Mouse (Mus musculus): ENCODE measurements around the gene Peg3. TPM values are rescaled to one million over a fixed set of nuclear protein-coding genes. Genes with fewer than 3 reads are reported as not detected.

Peg3 gene
- polyA plus RNA-seq, 1 experiment from 2014 or later, result 51.1 TPM

DNA sequence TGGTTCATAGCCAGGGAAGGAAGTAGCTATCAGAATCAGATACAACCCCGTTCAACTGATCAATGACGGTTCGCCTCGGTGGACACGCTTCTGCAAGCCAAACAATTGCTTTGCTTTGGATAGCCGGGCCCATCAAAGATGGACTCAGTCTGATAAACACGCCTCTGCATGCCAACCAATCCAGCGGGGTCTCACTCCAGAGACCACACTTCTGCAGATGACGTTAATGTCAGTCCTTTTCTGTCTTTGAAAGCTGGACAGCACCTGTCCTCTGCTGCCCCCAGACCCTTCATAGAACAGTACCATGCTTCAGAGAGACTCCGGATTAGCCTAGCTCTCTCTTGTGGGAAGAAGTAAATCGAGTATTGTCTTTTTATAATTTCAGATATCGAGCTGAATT is 29.5 kb upstream of the Peg3 start:
- no peak for DNase-seq (ENCODE audit: low spot score)
- H3K27me3 ChIP-seq (replicated peaks; ENCODE audit: control insufficient read depth, insufficient read depth, low read length), result no peaks in the 10 kb centered on the region
- no peak overlapping the region for H3K9ac ChIP-seq (ENCODE audit: low read length)
- no peaks in the 10 kb centered on the region for H3K36me3 ChIP-seq (ENCODE audit: control insufficient read depth, insufficient read depth, low read length)
- H3K9me3 ChIP-seq (replicated peaks; ENCODE audit: control insufficient read depth, low read length), result no peaks in the 10 kb centered on the region
- H3K27ac ChIP-seq (ENCODE audit: low read depth, low read length), result no peak overlapping the region
- no peaks in the 10 kb centered on the region for H3K4me1 ChIP-seq (ENCODE audit: control insufficient read depth, insufficient read depth, low read length)
- ATAC-seq, result no peak
- H3K4me2 ChIP-seq (ENCODE audit: low read length), result no peak overlapping the region
- WGBS, result 78% methylated on average over 12 of the region's 12 CpGs
- H3K4me3 ChIP-seq (ENCODE audit: low read depth, low read length), result no peak overlapping the region

DNA sequence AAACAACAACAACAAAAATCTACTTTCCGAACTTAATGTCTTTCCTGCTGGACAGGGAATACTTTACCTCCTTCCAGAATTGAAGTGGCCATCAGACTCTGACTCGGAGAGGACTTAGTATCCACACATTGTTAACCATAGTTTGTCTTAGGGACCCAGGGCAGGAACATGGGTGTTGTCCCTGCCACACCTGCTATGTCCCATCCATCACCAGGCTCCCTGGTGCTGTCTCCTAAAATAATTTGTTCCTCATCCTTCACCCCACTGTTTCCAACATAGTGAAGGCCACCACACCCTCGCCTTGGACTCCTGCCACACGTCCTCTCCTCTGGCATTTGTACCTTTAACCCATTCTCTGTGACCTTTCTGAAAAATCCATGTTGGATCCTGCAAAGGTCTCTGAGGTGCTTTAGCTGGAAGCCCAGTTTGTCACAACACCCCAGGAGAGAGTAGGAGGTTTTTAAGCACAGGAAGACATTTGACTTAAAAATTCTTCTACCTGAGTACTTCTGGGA is 26.6 kb upstream of the Peg3 start:
- H3K9ac ChIP-seq (ENCODE audit: low read length), result no peak overlapping the region
- no peak overlapping the region for H3K4me2 ChIP-seq (ENCODE audit: low read length)
- no peak overlapping the region for H3K4me3 ChIP-seq (ENCODE audit: low read depth, low read length)
- no peaks in the 10 kb centered on the region for H3K9me3 ChIP-seq (replicated peaks; ENCODE audit: control insufficient read depth, low read length)
- H3K36me3 ChIP-seq (ENCODE audit: control insufficient read depth, insufficient read depth, low read length), result no peaks in the 10 kb centered on the region
- no peak for ATAC-seq
- H3K27ac ChIP-seq (ENCODE audit: low read depth, low read length), result no peak overlapping the region
- no peaks in the 10 kb centered on the region for H3K27me3 ChIP-seq (replicated peaks; ENCODE audit: control insufficient read depth, insufficient read depth, low read length)
- H3K4me1 ChIP-seq (ENCODE audit: control insufficient read depth, insufficient read depth, low read length), result peaks cover 8% of the 10 kb centered on the region
- WGBS, result 89% methylated on average over 4 of the region's 4 CpGs
- DNase-seq (ENCODE audit: low spot score), result no peak

DNA sequence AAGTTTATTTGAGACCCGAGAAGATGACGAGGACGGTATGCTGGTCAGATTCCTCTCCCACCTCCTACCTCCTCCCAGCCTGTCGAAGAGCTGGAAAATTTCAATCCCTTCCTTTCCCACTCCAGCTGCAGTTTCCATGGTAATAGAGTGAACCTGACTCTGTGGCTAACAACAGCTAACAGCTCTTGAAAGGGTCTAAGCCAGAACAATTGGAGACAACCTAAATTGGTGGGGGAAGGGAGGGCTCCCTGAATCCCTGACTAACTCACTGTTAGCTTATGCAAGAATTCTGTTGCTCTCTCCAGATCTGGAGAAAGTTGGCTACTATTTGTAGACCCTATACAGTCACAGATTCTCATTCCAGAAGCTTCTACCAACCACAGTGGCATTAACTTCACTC is 23.2 kb upstream of the Peg3 start:
- Histone ChIP-seq H3K4me3 (ENCODE audit: low read depth, low read length) (no peak overlapping the region), H3K4me2 (ENCODE audit: low read length) (no peak overlapping the region), H3K4me1 (ENCODE audit: control insufficient read depth, insufficient read depth, low read length) (peaks cover 10% of the 10 kb centered on the region), H3K9ac (ENCODE audit: low read length) (no peak overlapping the region), H3K9me3 (replicated peaks; ENCODE audit: control insufficient read depth, low read length) (no peaks in the 10 kb centered on the region), H3K27me3 (replicated peaks; ENCODE audit: control insufficient read depth, insufficient read depth, low read length) (no peaks in the 10 kb centered on the region), H3K27ac (ENCODE audit: low read depth, low read length) (peak overlapping the region; percentile 33; the same call in 1 of the 2 replicates), H3K36me3 (ENCODE audit: control insufficient read depth, insufficient read depth, low read length) (no peaks in the 10 kb centered on the region)
- DNase-seq (ENCODE audit: low spot score) (peak; percentile 70), ATAC-seq (peak; percentile 74)
- 6% methylated on average over 4 of the region's 4 CpGs for WGBS

DNA sequence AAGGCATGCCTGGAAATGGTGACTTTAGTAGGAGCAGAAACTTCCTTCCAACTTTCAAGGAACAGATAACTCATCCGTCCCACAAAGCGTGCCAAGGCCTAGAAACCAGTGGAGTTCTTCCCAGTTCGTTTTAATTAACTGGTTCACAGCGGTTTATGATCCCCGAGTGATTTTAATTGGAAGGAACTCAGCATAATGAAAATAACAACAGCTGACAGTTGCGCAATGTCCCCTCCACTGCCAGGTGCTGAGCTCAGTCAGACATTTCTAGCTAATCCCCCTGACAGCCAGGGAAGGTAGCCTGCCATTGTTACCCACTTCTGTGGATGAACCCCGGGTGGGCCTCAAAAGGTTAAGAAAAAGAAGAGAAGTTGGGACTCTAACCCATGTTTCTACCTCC is 19.0 kb upstream of the Peg3 start:
- no peak overlapping the region for H3K9ac ChIP-seq (ENCODE audit: low read length)
- ATAC-seq (no peak), DNase-seq (ENCODE audit: low spot score) (peak; percentile 41)
- H3K27me3 ChIP-seq (replicated peaks; ENCODE audit: control insufficient read depth, insufficient read depth, low read length), result no peaks in the 10 kb centered on the region
- H3K27ac ChIP-seq (ENCODE audit: low read depth, low read length), result no peak overlapping the region
- H3K4me1 ChIP-seq (ENCODE audit: control insufficient read depth, insufficient read depth, low read length), result peaks cover 10% of the 10 kb centered on the region
- no peaks in the 10 kb centered on the region for H3K9me3 ChIP-seq (replicated peaks; ENCODE audit: control insufficient read depth, low read length)
- H3K4me2 ChIP-seq (ENCODE audit: low read length), result no peak overlapping the region
- no peak overlapping the region for H3K4me3 ChIP-seq (ENCODE audit: low read depth, low read length)
- WGBS, result 16% methylated on average over 7 of the region's 7 CpGs
- no peaks in the 10 kb centered on the region for H3K36me3 ChIP-seq (ENCODE audit: control insufficient read depth, insufficient read depth, low read length)

DNA sequence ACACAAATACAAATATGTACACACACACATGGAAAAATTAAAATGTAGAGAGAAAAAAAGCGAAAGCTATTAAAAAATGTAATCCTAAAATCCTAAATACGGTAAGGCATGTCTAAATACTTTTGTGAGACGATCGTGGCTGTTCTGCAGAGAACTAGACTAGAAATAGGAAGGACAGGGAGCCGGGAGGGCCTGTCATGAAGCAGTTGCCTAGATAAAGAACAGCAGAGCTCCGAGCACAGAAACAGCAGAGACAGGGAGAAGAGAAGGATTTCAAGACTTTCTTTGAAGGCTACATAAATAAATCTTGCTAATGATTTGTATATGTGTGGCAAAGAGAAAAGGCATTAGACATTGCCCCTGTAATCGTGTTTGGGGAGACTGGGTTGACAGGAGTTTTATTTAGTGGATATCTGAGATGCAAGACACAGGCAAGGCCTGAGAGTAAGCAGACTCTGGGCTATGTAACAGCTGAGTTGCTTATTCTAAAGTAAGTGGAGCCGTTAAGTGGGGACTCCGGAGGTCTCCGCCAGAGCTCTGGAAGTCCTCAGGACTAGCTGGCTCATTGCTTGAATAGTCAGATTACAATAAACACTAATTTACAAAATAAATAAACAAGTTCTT is 14.2 kb upstream of the Peg3 start:
- no peak overlapping the region for H3K4me3 ChIP-seq (ENCODE audit: low read depth, low read length)

DNA sequence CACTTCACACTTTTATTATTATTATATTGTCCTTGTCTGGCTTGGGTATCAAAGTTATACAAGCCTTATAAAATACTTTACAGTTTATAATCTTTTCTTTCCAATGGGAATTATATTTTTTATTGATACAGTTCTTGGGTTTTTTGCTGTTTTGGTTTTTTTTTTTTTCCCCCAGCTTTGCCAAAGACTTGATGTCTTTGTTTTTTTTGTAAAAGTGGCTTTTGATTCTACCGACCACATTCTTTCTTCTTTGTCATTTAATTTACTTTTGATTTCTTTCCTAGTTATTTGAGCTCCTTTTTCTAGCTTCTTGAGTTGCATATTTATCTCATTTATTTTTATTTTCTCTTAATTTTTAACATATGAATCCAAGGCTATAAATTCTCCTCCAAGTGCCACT is 5.8 kb upstream of the Peg3 start:
- 78% methylated on average over 1 of the region's 1 CpGs for WGBS
- H3K4me2 ChIP-seq (ENCODE audit: low read length), result no peak overlapping the region
- H3K4me3 ChIP-seq (ENCODE audit: low read depth, low read length), result no peak overlapping the region
- no peak overlapping the region for H3K9ac ChIP-seq (ENCODE audit: low read length)
- H3K27me3 ChIP-seq (replicated peaks; ENCODE audit: control insufficient read depth, insufficient read depth, low read length), result no peaks in the 10 kb centered on the region
- no peak for DNase-seq (ENCODE audit: low spot score)
- H3K4me1 ChIP-seq (ENCODE audit: control insufficient read depth, insufficient read depth, low read length), result no peaks in the 10 kb centered on the region
- no peak for ATAC-seq
- no peak overlapping the region for H3K27ac ChIP-seq (ENCODE audit: low read depth, low read length)
- H3K9me3 ChIP-seq (replicated peaks; ENCODE audit: control insufficient read depth, low read length), result no peaks in the 10 kb centered on the region
- no peaks in the 10 kb centered on the region for H3K36me3 ChIP-seq (ENCODE audit: control insufficient read depth, insufficient read depth, low read length)

More for the DNA sequence above, 14.2 kb upstream of the Peg3 start:
- no peak for ATAC-seq
- H3K9me3 ChIP-seq (replicated peaks; ENCODE audit: control insufficient read depth, low read length), result no peaks in the 10 kb centered on the region
- no peak for DNase-seq (ENCODE audit: low spot score)
- H3K9ac ChIP-seq (ENCODE audit: low read length), result no peak overlapping the region
- no peaks in the 10 kb centered on the region for H3K27me3 ChIP-seq (replicated peaks; ENCODE audit: control insufficient read depth, insufficient read depth, low read length)
- H3K27ac ChIP-seq (ENCODE audit: low read depth, low read length), result no peak overlapping the region
- no peaks in the 10 kb centered on the region for H3K36me3 ChIP-seq (ENCODE audit: control insufficient read depth, insufficient read depth, low read length)
- H3K4me1 ChIP-seq (ENCODE audit: control insufficient read depth, insufficient read depth, low read length), result no peaks in the 10 kb centered on the region
- no peak overlapping the region for H3K4me2 ChIP-seq (ENCODE audit: low read length)
- WGBS, result 80% methylated on average over 10 of the region's 10 CpGs

DNA sequence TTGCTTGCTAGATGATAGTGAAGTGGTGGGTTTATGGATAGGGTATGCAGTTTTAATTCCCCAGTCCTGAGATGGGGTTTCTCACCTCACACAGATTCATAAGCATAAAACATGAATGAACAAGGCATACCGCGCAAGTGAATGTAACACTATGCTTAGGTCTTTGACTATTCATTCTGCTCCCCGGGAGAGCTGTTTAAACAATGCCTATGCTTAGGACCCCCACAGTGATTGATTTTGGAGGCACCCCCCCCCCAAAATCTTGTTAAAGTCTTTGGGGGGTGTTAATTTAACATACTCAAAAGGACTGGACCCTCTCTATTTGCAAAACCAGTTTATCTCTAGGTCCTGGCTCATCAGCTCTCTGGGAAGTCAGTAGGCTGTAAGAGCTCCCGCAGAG is 1.7 kb upstream of the Peg3 start:
- 50% methylated on average over 4 of the region's 4 CpGs for WGBS
- H3K9me3 ChIP-seq (replicated peaks; ENCODE audit: control insufficient read depth, low read length), result peaks cover 26% of the 10 kb centered on the region
- peak overlapping the region; percentile 56 for H3K4me3 ChIP-seq (ENCODE audit: low read depth, low read length)
- DNase-seq (ENCODE audit: low spot score), result peak; percentile 17
- ATAC-seq, result no peak
- no peaks in the 10 kb centered on the region for H3K4me1 ChIP-seq (ENCODE audit: control insufficient read depth, insufficient read depth, low read length)
- H3K36me3 ChIP-seq (ENCODE audit: control insufficient read depth, insufficient read depth, low read length), result no peaks in the 10 kb centered on the region
- peak overlapping the region; percentile 43 for H3K4me2 ChIP-seq (ENCODE audit: low read length)
- no peaks in the 10 kb centered on the region for H3K27me3 ChIP-seq (replicated peaks; ENCODE audit: control insufficient read depth, insufficient read depth, low read length)
- H3K9ac ChIP-seq (ENCODE audit: low read length), result peak overlapping the region; percentile 58
- 0 out of 2 replicates have a peak overlapping the region, but pooled peaks have one; percentile 3 for H3K27ac ChIP-seq (ENCODE audit: low read depth, low read length)

DNA sequence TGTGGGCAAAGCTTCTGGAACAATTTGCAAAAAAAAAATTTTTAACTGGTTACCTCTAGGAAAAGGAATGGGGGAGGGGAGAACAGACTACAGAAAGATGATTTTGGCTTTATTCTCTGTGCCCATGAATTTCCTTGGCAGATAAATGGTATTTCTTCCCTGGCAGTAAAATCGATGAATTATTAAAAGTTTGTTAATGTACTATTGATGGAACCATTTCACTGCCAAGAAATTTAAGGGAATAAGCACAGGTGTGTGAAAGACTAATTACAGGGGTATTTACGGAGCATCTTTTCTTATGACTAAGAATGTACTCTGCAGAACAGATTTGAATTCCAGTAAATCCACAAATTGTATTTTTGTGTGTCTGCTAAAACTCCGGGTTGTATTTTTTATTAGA is 1.1 kb upstream of the Peg3 start:
- no peaks in the 10 kb centered on the region for H3K36me3 ChIP-seq (ENCODE audit: control insufficient read depth, insufficient read depth, low read length)
- H3K4me1 ChIP-seq (ENCODE audit: control insufficient read depth, insufficient read depth, low read length), result no peaks in the 10 kb centered on the region
- H3K9me3 ChIP-seq (replicated peaks; ENCODE audit: control insufficient read depth, low read length), result peaks cover 26% of the 10 kb centered on the region
- 0 out of 2 replicates have a peak overlapping the region, but pooled peaks have one; percentile 3 for H3K27ac ChIP-seq (ENCODE audit: low read depth, low read length)
- peak; percentile 10 for DNase-seq (ENCODE audit: low spot score)
- peak overlapping the region; percentile 56 for H3K4me3 ChIP-seq (ENCODE audit: low read depth, low read length)
- H3K4me2 ChIP-seq (ENCODE audit: low read length), result peak overlapping the region; percentile 43
- WGBS, result 49% methylated on average over 3 of the region's 3 CpGs
- no peaks in the 10 kb centered on the region for H3K27me3 ChIP-seq (replicated peaks; ENCODE audit: control insufficient read depth, insufficient read depth, low read length)
- H3K9ac ChIP-seq (ENCODE audit: low read length), result peak overlapping the region; percentile 58
- no peak for ATAC-seq

DNA sequence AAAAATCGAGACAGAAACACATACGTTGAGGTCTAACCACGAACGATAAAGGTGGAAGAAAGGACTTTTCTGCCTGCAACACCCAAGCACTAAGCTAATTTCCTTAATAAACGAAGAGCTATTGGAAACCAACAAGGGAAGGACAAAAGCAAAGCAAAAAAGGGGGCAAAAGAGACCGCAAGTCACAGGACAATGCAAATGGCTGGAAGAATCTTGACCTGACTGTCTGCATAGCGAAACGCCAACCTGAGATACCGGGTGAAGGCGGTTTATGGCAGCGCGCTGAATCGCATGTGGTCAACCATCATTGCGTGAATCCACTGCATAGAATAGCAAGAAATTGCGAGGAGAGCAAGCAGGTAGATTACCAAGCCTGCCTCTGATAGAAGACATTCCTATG is 570 bp upstream of the Peg3 start:
- ATAC-seq (no peak), DNase-seq (ENCODE audit: low spot score) (peak; percentile 46)
- Histone ChIP-seq H3K27me3 (replicated peaks; ENCODE audit: control insufficient read depth, insufficient read depth, low read length) (no peaks in the 10 kb centered on the region), H3K9me3 (replicated peaks; ENCODE audit: control insufficient read depth, low read length) (peaks cover 26% of the 10 kb centered on the region), H3K27ac (ENCODE audit: low read depth, low read length) (peak overlapping the region; percentile 15; the same call in 1 of the 2 replicates), H3K4me3 (ENCODE audit: low read depth, low read length) (peak overlapping the region; percentile 56), H3K9ac (ENCODE audit: low read length) (peak overlapping the region; percentile 58), H3K4me1 (ENCODE audit: control insufficient read depth, insufficient read depth, low read length) (no peaks in the 10 kb centered on the region), H3K36me3 (ENCODE audit: control insufficient read depth, insufficient read depth, low read length) (peaks cover under 1% of the 10 kb centered on the region; the same call in 1 of the 2 replicates), H3K4me2 (ENCODE audit: low read length) (peak overlapping the region; percentile 43)
- WGBS, result 45% methylated on average over 15 of the region's 15 CpGs
